Mouse (Mus musculus) small intestine, adult 2 months (tissue): ENCODE results near the gene Adk.

ENCODE experiments used
- CTCF ChIP-seq: fragments of 200-500 bp; IDR thresholded peaks from 2 replicates; pipeline ENCODE4 v1.5.1; 2012; ENCODE audit warnings: low read depth, mild to moderate bottlenecking, control low read depth, inconsistent platforms, low read length, moderate library complexity, mixed read lengths; ENCODE audit not compliant: insufficient replicate concordance, insufficient read length; ENCODE audit errors: extremely low read depth
- POLR2A ChIP-seq: fragments of 200-500 bp; IDR thresholded peaks from 2 replicates; pipeline ENCODE4 v1.6.1; 2012; ENCODE audit warnings: low read depth, mild to moderate bottlenecking, control low read depth, inconsistent platforms, low read length, moderate library complexity

GRCm38 (mm10) chr14:21047840-21048239 lies 4.5 kb upstream of the Adk start:
- TF ChIP-seq POLR2A (no peak), CTCF (no peak)
